Mouse (Mus musculus): ENCODE data around the gene Kif16b.

The Kif16b gene

GRCm38 (mm10) chr2:142874562-142874961 is 26.8 kb downstream of the Kif16b start:
- DNase-seq (ENCODE audit: low spot score), result no peak

GRCm38 (mm10) chr2:142870055-142870454 is 31.3 kb downstream of the Kif16b start:
- no peak for DNase-seq (ENCODE audit: low spot score)

GRCm38 (mm10) chr2:142867481-142867880 is 33.9 kb downstream of the Kif16b start:
- DNase-seq (ENCODE audit: low spot score), result no peak

- DNase-seq (ENCODE audit: low spot score), result no peak
These were observed 40.3 kb downstream of the Kif16b start for GRCm38 (mm10) chr2:142860994-142861393.

GRCm38 (mm10) chr2:142859452-142859851 is 41.9 kb downstream of the Kif16b start:
- DNase-seq (ENCODE audit: low spot score), result peak; percentile 38

- no peak for DNase-seq (ENCODE audit: low spot score)
These were observed 62.6 kb downstream of the Kif16b start for GRCm38 (mm10) chr2:142838775-142839174.

- DNase-seq (ENCODE audit: low spot score), result no peak
These were observed 63.2 kb downstream of the Kif16b start for GRCm38 (mm10) chr2:142838118-142838517.

- no peak for DNase-seq (ENCODE audit: low spot score)
These were observed 66.6 kb downstream of the Kif16b start for GRCm38 (mm10) chr2:142834751-142835150.

GRCm38 (mm10) chr2:142832617-142833422 is 68.5 kb downstream of the Kif16b start:
- no peak for DNase-seq (ENCODE audit: low spot score)

GRCm38 (mm10) chr2:142813033-142813432 is 88.3 kb downstream of the Kif16b start:
- DNase-seq (ENCODE audit: low spot score), result peak; percentile 5

- no peak for DNase-seq (ENCODE audit: low spot score)
These were observed 97.4 kb downstream of the Kif16b start for GRCm38 (mm10) chr2:142803760-142804448.

- DNase-seq (ENCODE audit: low spot score), result no peak
These were observed 104.0 kb downstream of the Kif16b start for GRCm38 (mm10) chr2:142797310-142797709.

- DNase-seq (ENCODE audit: low spot score), result no peak
These were observed 126.0 kb downstream of the Kif16b start for GRCm38 (mm10) chr2:142775358-142775757.

- no peak for DNase-seq (ENCODE audit: low spot score)
These were observed 126.6 kb downstream of the Kif16b start for GRCm38 (mm10) chr2:142774752-142775151.

GRCm38 (mm10) chr2:142769647-142770121 is 131.6 kb downstream of the Kif16b start:
- DNase-seq (ENCODE audit: low spot score), result no peak

GRCm38 (mm10) chr2:142764276-142764675 is 137.1 kb downstream of the Kif16b start:
- DNase-seq (ENCODE audit: low spot score), result no peak

GRCm38 (mm10) chr2:142760843-142761242 is 140.5 kb downstream of the Kif16b start:
- DNase-seq (ENCODE audit: low spot score), result no peak

GRCm38 (mm10) chr2:142759192-142759591 is 142.1 kb downstream of the Kif16b start:
- no peak for DNase-seq (ENCODE audit: low spot score)

- DNase-seq (ENCODE audit: low spot score), result no peak
These were observed 143.1 kb downstream of the Kif16b start for GRCm38 (mm10) chr2:142758091-142758765.

GRCm38 (mm10) chr2:142739338-142739737 is 162.0 kb downstream of the Kif16b start:
- no peak for DNase-seq (ENCODE audit: low spot score)

- no peak for DNase-seq (ENCODE audit: low spot score)
These were observed 162.8 kb downstream of the Kif16b start for GRCm38 (mm10) chr2:142738488-142738887.

GRCm38 (mm10) chr2:142735691-142736090 is 165.6 kb downstream of the Kif16b start:
- DNase-seq (ENCODE audit: low spot score), result no peak

- DNase-seq (ENCODE audit: low spot score), result no peak
These were observed 167.3 kb downstream of the Kif16b start for GRCm38 (mm10) chr2:142734046-142734445.

All from urinary bladder, postnatal 25 days (tissue).